Mouse (Mus musculus) liver, adult 2 months (tissue): Measurements from ENCODE around the gene Nat8.

Experiments used
- CTCF ChIP-seq: fragments of 200-500 bp; IDR thresholded peaks from 2 replicates; pipeline ENCODE4 v1.5.1; 2011; ENCODE audit warnings: low read depth, low read length, control low read depth
- POLR2A ChIP-seq: fragments of 200-500 bp; IDR thresholded peaks from 2 replicates; pipeline ENCODE4 v1.6.1; 2011; ENCODE audit warnings: low read length, control low read depth; ENCODE audit not compliant: insufficient read depth; ENCODE audit errors: extremely low read depth

- TF ChIP-seq CTCF = no peak
- no peak for TF ChIP-seq POLR2A
Observed at GRCm38 (mm10) chr6:85863840-85864239, 32.0 kb upstream of the Nat8 start.
